Mouse (Mus musculus): ENCODE results near the gene Itpkc.
"Not testable (repeated sequence)": the region's sequence is repeated elsewhere in the genome, so short reads cannot be mapped to it uniquely, and the experiment has no call there.

Gene Itpkc

GRCm38 (mm10) chr7:27228281-27228821, at the start of gene Itpkc:
TSS of gene Itpkc (minus strand) at chr7:27228661.
- DNase-seq = peak; percentile 98

GRCm38 (mm10) chr7:27277191-27277590, 48.7 kb upstream of the Itpkc start:
- no peak for DNase-seq

GRCm38 (mm10) chr7:27276021-27276420, 47.6 kb upstream of the Itpkc start:
- DNase-seq = no peak

- no peak for DNase-seq
These were observed 46.5 kb upstream of the Itpkc start for GRCm38 (mm10) chr7:27274916-27275315.

GRCm38 (mm10) chr7:27273739-27274351, 45.4 kb upstream of the Itpkc start:
- peak; percentile 62 for DNase-seq

GRCm38 (mm10) chr7:27271423-27271822, 43.0 kb upstream of the Itpkc start:
- no peak for DNase-seq

GRCm38 (mm10) chr7:27266515-27267128, 38.2 kb upstream of the Itpkc start:
- DNase-seq = no peak

GRCm38 (mm10) chr7:27264761-27265160, 36.3 kb upstream of the Itpkc start:
- DNase-seq = no peak

GRCm38 (mm10) chr7:27261888-27262287, 33.4 kb upstream of the Itpkc start:
- DNase-seq = no peak

- DNase-seq = no peak
These were observed 32.4 kb upstream of the Itpkc start for GRCm38 (mm10) chr7:27260856-27261255.

- no peak for DNase-seq
These were observed 31.3 kb upstream of the Itpkc start for GRCm38 (mm10) chr7:27259771-27260170.

- DNase-seq = peak; percentile 50
These were observed 30.8 kb upstream of the Itpkc start for GRCm38 (mm10) chr7:27259271-27259721.

GRCm38 (mm10) chr7:27258205-27258899, 29.9 kb upstream of the Itpkc start, which contains the start of gene Numbl:
TSS of gene Numbl (plus strand) at chr7:27258433.
- peak; percentile 97 for DNase-seq

GRCm38 (mm10) chr7:27257852-27258204, 29.4 kb upstream of the Itpkc start:
- peak; percentile 53 for DNase-seq

GRCm38 (mm10) chr7:27257046-27257851, 28.8 kb upstream of the Itpkc start:
- peak; percentile 59 for DNase-seq

- peak; percentile 24 for DNase-seq
These were observed 27.3 kb upstream of the Itpkc start for GRCm38 (mm10) chr7:27255721-27256120.

GRCm38 (mm10) chr7:27251946-27252345, 23.5 kb upstream of the Itpkc start:
- no peak for DNase-seq

GRCm38 (mm10) chr7:27249928-27250327, 21.5 kb upstream of the Itpkc start:
- no peak for DNase-seq

- peak; percentile 37 for DNase-seq
These were observed 20.7 kb upstream of the Itpkc start for GRCm38 (mm10) chr7:27249146-27249545.

- DNase-seq = not testable (repeated sequence)
These were observed 15.6 kb upstream of the Itpkc start for GRCm38 (mm10) chr7:27244088-27244487.

GRCm38 (mm10) chr7:27243211-27243610, 14.8 kb upstream of the Itpkc start:
- no peak for DNase-seq

GRCm38 (mm10) chr7:27238568-27238967, 10.1 kb upstream of the Itpkc start:
- DNase-seq = no peak

- DNase-seq = no peak
These were observed 9.1 kb upstream of the Itpkc start for GRCm38 (mm10) chr7:27237527-27237926.
